Mouse (Mus musculus): ENCODE data around the gene Pcdh10. TPM values are rescaled to one million over a fixed set of nuclear protein-coding genes. Genes with fewer than 3 reads are reported as not detected.

Pcdh10 gene
- polyA plus RNA-seq, 1 experiment from 2014 or later = 0.65 TPM

GRCm38 (mm10) chr3:45432172-45432765 lies 54.1 kb downstream of the Pcdh10 start:
- no peak overlapping the region for H3K27ac ChIP-seq (ENCODE audit: low read length)
- ATAC-seq (ENCODE audit: insufficient read depth, low FRiP score) = no peak
- 47% methylated on average over 11 of the region's 11 CpGs for WGBS
- no peaks in the 10 kb centered on the region for H3K4me1 ChIP-seq (ENCODE audit: control insufficient read depth, insufficient read depth, low read length)
- no peak overlapping the region for H3K4me3 ChIP-seq (replicated peaks; ENCODE audit: low read length)
- no peaks in the 10 kb centered on the region for H3K36me3 ChIP-seq (ENCODE audit: control insufficient read depth, insufficient read depth, low read length)
- no peak overlapping the region for H3K4me2 ChIP-seq (ENCODE audit: low read depth, low read length)
- H3K9me3 ChIP-seq (replicated peaks; ENCODE audit: control insufficient read depth, low read length) = no peaks in the 10 kb centered on the region
- no peaks in the 10 kb centered on the region for H3K27me3 ChIP-seq (ENCODE audit: control insufficient read depth, insufficient read depth, low read length)
- H3K9ac ChIP-seq (ENCODE audit: low read length) = no peak overlapping the region
